In the genomic region with DNA sequence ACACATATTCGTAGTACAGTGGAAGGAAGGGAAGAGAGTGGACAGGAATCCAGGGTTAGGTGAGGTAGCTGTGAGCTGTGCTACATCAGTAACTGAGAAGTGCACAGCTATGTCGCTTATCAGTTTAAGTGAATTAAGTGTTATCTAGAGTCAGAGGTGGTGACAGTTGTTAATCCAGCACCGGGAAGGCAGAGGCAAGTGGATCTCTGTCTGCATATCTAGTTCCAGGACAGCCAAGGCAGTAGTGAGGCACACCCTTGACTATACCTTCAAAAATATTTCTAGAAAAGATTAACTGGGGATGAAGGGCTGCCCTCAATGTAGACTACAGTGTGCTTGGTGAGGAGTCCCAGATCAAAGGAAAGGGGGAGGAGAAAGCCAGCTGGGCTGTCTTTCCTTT, we compare ENCODE assay signal across 26 mouse cellular contexts.
DNase-seq lines count a peak whose midpoint lies in the region; ATAC-seq and TF ChIP-seq lines count a peak whose summit lies in the region.
"Had no signal": no experiment of that assay in that cellular context is flagged by ENCODE, and none has a peak within 500 bp of the region (broad histone marks: within the 10 kb centered on the region; RNA-seq: fewer than 3 reads in every experiment).

No protein-coding gene starts in this region.

- H3K4me2 ChIP-seq in liver, embryonic 12.5 days = no peak overlapping the region
- no peak overlapping the region for H3K4me2 ChIP-seq in liver, postnatal 0 days (ENCODE audit: low read depth, low read length)
- no peak overlapping the region for H3K4me2 ChIP-seq in liver, embryonic 13.5 days
- H3K4me2 ChIP-seq: forebrain, embryonic 13.5 days; heart, embryonic 13.5 days; hindbrain, embryonic 14.5 days had no signal

- H3K27me3 ChIP-seq in liver, embryonic 12.5 days (replicated peaks) = no peaks in the 10 kb centered on the region
- no peaks in the 10 kb centered on the region for H3K27me3 ChIP-seq in liver, postnatal 0 days (ENCODE audit: insufficient read depth, low read length)
- no peaks in the 10 kb centered on the region for H3K27me3 ChIP-seq in liver, embryonic 13.5 days
- H3K27me3 ChIP-seq: CH12.LX; forebrain, embryonic 13.5 days; heart, embryonic 13.5 days had no signal

- H3K36me3 ChIP-seq in liver, embryonic 12.5 days = peaks cover 51% of the 10 kb centered on the region
- H3K36me3 ChIP-seq in liver, postnatal 0 days (replicated peaks; ENCODE audit: insufficient read depth, low read length) = peaks cover 14% of the 10 kb centered on the region; the same call in 1 of the 2 replicates
- peaks cover 42% of the 10 kb centered on the region for H3K36me3 ChIP-seq in liver, embryonic 13.5 days

- TF ChIP-seq EP300 in liver, postnatal 0 days (IDR thresholded peaks at IDR 0.05; ENCODE audit: low read depth) = no peak

- no peak overlapping the region for H3K9ac ChIP-seq in liver, embryonic 12.5 days
- H3K9ac ChIP-seq in liver, postnatal 0 days (replicated peaks) = no peak overlapping the region
- H3K9ac ChIP-seq in liver, embryonic 13.5 days = no peak overlapping the region
- H3K9ac ChIP-seq: forebrain, embryonic 13.5 days; heart, embryonic 13.5 days; hindbrain, embryonic 14.5 days had no signal

- no peak for TF ChIP-seq CTCF in liver, postnatal 0 days (IDR thresholded peaks at IDR 0.05; ENCODE audit: low read depth)

- no peak overlapping the region for H3K27ac ChIP-seq in liver, embryonic 12.5 days
- no peak overlapping the region for H3K27ac ChIP-seq in liver, postnatal 0 days (ENCODE audit: low read depth)
- H3K27ac ChIP-seq in liver, embryonic 13.5 days = no peak overlapping the region
- H3K27ac ChIP-seq: forebrain, embryonic 10.5 days; forebrain, embryonic 13.5 days; heart, adult 2 months; heart, embryonic 10.5 days; heart, embryonic 13.5 days; hindbrain, embryonic 14.5 days had no signal

- 51% methylated on average over 3 of the region's 3 CpGs for WGBS in liver, embryonic 12.5 days (ENCODE audit: insufficient replicate concordance)
- 59% methylated on average over 3 of the region's 3 CpGs for WGBS in liver, postnatal 0 days (ENCODE audit: insufficient replicate concordance)
- WGBS in liver, embryonic 13.5 days (ENCODE audit: insufficient replicate concordance) = 52% methylated on average over 3 of the region's 3 CpGs

- peaks cover 11% of the 10 kb centered on the region for H3K4me1 ChIP-seq in liver, embryonic 12.5 days
- no peaks in the 10 kb centered on the region for H3K4me1 ChIP-seq in liver, postnatal 0 days (ENCODE audit: insufficient read depth)
- H3K4me1 ChIP-seq in liver, embryonic 13.5 days (replicated peaks) = peaks cover 14% of the 10 kb centered on the region

- no peak for DNase-seq in liver, postnatal 0 days
- DNase-seq in liver, embryonic 13.5 days = no peak
- DNase-seq in kidney, postnatal 14 days = no peak
- DNase-seq in urinary bladder, postnatal 14 days (ENCODE audit: low spot score) = no peak
- DNase-seq in thymus, postnatal 4 days = no peak
- DNase-seq: adrenal gland, adult 8-10 months; adrenal gland, postnatal 25 days; B cell, adult 2 months; cerebellum, adult 18-20 months; cerebellum, adult 9-10 months; cerebellum, postnatal 14 days; gastrocnemius, postnatal 10 days; gastrocnemius, postnatal 36 days; heart, adult 2 months; heart, postnatal 14 days; heart, postnatal 4 days had no signal

- ATAC-seq in liver, embryonic 12.5 days = peak; percentile 63; the same call in 1 of the 2 replicates
- no peak for ATAC-seq in liver, postnatal 0 days
- ATAC-seq in liver, embryonic 13.5 days (ENCODE audit: low read depth) = peak; percentile 70
- peak; percentile 54 for ATAC-seq in megakaryocyte progenitor cell, adult 5-6 weeks (replicated peaks; ENCODE audit: poor library complexity)
- ATAC-seq: activated CD4-positive, CD25-positive, alpha-beta regulatory T cell, adult 4 months; forebrain, embryonic 13.5 days; forebrain, embryonic 16.5 days had no signal

- no peak overlapping the region for H3K4me3 ChIP-seq in liver, embryonic 12.5 days
- no peak overlapping the region for H3K4me3 ChIP-seq in liver, postnatal 0 days (ENCODE audit: low read depth, low read length)
- H3K4me3 ChIP-seq in liver, embryonic 13.5 days (replicated peaks) = no peak overlapping the region
- H3K4me3 ChIP-seq: forebrain, embryonic 10.5 days; forebrain, embryonic 13.5 days; heart, adult 2 months; heart, embryonic 10.5 days; heart, embryonic 13.5 days had no signal

- no peaks in the 10 kb centered on the region for H3K9me3 ChIP-seq in liver, embryonic 12.5 days (replicated peaks)
- H3K9me3 ChIP-seq in liver, postnatal 0 days (ENCODE audit: low read length) = no peaks in the 10 kb centered on the region
- no peaks in the 10 kb centered on the region for H3K9me3 ChIP-seq in liver, embryonic 13.5 days (replicated peaks)
- H3K9me3 ChIP-seq: forebrain, embryonic 10.5 days; forebrain, embryonic 13.5 days; heart, embryonic 10.5 days had no signal
